Mouse (Mus musculus) heart, embryonic 11.5 days (tissue): ENCODE results near the gene Srp14. TPM values are rescaled to one million over a fixed set of nuclear protein-coding genes. Genes with fewer than 3 reads are reported as not detected.

Experiments
- ATAC-seq: fragments of 200-750 bp; cut with Nextera tagmentation; replicated peaks from 2 replicates; pipeline ENCODE4 v1.8.0; 2017; ENCODE audit warnings: moderate library complexity; ENCODE audit not compliant: insufficient number of reproducible peaks, low FRiP score, low TSS enrichment
- H3K27ac ChIP-seq: fragments of 300-500 bp; sonication (generic); 2 replicates; pipeline ENCODE4 v1.5.1; 2014; ENCODE audit warnings: mild to moderate bottlenecking, low read depth, low read length
- H3K27me3 ChIP-seq: fragments of 300-500 bp; sonication (generic); 2 replicates; pipeline ENCODE4 v1.6.1; 2014; ENCODE audit warnings: mild to moderate bottlenecking, low read length, mixed read lengths; ENCODE audit not compliant: control insufficient read depth, insufficient read depth
- H3K36me3 ChIP-seq: fragments of 300-500 bp; sonication (generic); 2 replicates; pipeline ENCODE4 v1.6.1; 2014; ENCODE audit warnings: mild to moderate bottlenecking, low read length, moderate library complexity, mixed read lengths; ENCODE audit not compliant: control insufficient read depth, insufficient read depth
- H3K4me1 ChIP-seq: fragments of 300-500 bp; sonication (generic); 2 replicates; pipeline ENCODE4 v1.6.1; 2014; ENCODE audit warnings: low read length; ENCODE audit not compliant: control insufficient read depth, insufficient read depth
- H3K4me2 ChIP-seq: fragments of 300-500 bp; sonication (generic); 2 replicates; pipeline ENCODE4 v1.6.1; 2014; ENCODE audit warnings: mild to moderate bottlenecking, moderate library complexity
- H3K4me3 ChIP-seq: fragments of 300-500 bp; sonication (generic); 2 replicates; pipeline ENCODE4 v1.5.1; 2014; ENCODE audit warnings: low read depth, low read length
- H3K9ac ChIP-seq: fragments of 300-500 bp; sonication (generic); 2 replicates; pipeline ENCODE4 v1.6.1; 2014; ENCODE audit warnings: mild to moderate bottlenecking, low read depth, low read length, moderate library complexity
- H3K9me3 ChIP-seq: fragments of 300-500 bp; sonication (generic); replicated peaks from 2 replicates; pipeline ENCODE4 v1.6.1; 2016; ENCODE audit warnings: low read length; ENCODE audit not compliant: control insufficient read depth
- WGBS: fragments of 180-500 bp; shearing (Covaris S2); extraction: QIAGEN DNeasy Blood & Tissue Kit; methylation state at CpG from one replicate; pipeline ENCODE4 v1.1.7; 2014; ENCODE audit not compliant: insufficient replicate concordance; 5-methylcytosine and 5-hydroxymethylcytosine counted together
- polyA plus RNA-seq: library from polyadenylated mRNA; unstranded; fragments of >200 nt; fragmentation: Nextera tagmentation; extraction: Ambion mirVana; gene quantifications from 2 replicates; pipeline ENCODE4 v1.2.1, GENCODE M21; 2014

Gene Srp14
- polyA plus RNA-seq, 1 experiment from 2014 or later: 202 TPM

DNA sequence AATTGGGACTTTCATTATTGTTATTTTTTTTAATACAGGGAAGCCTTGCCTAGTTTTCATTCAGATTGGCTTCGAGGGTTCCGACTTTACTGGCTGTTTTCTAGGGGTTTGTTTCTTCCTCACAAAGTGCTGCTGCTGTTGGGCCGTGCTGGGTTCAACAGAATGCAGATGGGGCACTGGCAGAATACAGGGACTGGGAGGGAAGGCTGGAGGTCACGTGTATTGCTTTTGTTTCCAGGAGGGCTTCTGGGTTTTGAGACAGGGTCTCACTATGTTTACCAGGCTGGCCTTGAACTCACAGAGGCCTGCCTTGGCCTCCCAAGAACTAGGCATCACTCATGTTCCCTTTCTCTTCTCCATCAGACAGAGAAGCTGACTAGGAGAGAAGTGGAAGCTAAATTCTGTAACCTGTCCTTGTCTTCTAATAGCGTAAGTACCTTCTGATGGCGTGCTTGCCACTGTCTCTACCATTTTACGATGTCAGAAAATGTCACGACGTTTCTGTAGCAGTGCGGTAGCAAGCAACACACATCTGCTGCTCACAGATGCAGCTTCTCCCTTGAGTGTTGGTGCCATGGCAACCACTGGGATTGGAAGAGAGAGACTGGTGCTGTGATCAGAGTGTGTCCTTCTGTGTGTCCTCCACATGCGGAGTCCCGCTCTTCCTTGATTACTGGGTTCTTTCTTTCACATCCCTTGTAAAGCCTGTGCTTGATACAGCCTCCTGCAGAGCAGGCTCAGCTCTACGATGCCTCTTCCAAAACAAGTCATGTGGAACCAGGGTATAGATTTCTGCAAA, 21.8 kb downstream of the Srp14 start:
- H3K36me3 ChIP-seq: peaks cover 12% of the 10 kb centered on the region; the same call in 1 of the 2 replicates
- H3K4me3 ChIP-seq: no peak overlapping the region
- H3K4me1 ChIP-seq: no peaks in the 10 kb centered on the region
- no peaks in the 10 kb centered on the region for H3K9me3 ChIP-seq
- no peak for ATAC-seq
- H3K4me2 ChIP-seq: no peak overlapping the region
- no peak overlapping the region for H3K9ac ChIP-seq
- no peak overlapping the region for H3K27ac ChIP-seq
- H3K27me3 ChIP-seq: no peaks in the 10 kb centered on the region
- WGBS: 88% methylated on average over 13 of the region's 13 CpGs

DNA sequence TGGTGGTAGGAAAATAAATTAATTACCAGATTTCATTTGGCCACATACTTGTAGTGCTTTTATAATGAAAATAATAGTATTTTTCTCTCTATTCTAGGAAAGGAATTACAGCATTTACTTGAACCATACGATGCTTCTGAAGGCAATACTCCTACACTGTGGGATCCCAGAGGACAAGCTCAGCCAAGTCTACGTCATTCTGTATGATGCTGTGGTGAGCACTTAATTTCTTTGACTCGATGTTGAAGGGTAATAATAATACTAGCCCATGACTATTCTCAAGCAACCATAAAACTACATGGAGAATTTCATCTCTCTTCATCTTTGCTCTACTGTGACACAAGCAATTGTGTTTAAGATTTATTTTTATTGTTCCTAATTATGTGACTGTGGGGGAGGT, 22.5 kb downstream of the Srp14 start:
- H3K27ac ChIP-seq: no peak overlapping the region
- no peaks in the 10 kb centered on the region for H3K27me3 ChIP-seq
- peaks cover 12% of the 10 kb centered on the region; the same call in 1 of the 2 replicates for H3K36me3 ChIP-seq
- no peak for ATAC-seq
- H3K4me3 ChIP-seq: no peak overlapping the region
- H3K4me1 ChIP-seq: no peaks in the 10 kb centered on the region
- H3K4me2 ChIP-seq: no peak overlapping the region
- H3K9ac ChIP-seq: no peak overlapping the region
- H3K9me3 ChIP-seq: no peaks in the 10 kb centered on the region
- 87% methylated on average over 3 of the region's 3 CpGs for WGBS

DNA sequence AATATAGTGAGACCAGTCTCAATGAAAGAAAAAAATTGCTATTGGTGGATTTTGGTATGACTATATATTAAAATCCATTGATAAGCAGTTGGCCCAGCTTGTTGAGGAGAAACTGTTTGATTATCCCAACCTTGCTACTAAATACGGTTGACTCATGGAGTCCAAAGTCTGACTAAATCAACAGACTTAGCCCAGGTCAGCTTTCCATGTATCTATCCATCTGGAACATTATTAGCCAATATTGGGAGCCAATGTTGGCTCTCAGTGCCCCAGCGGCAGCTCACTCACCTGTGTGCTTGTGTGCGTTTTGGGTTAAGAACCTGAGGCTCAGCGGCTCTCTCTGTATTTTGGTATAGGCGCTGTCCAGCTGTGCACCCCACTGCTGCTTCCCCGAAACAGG, 28.5 kb downstream of the Srp14 start:
- no peak overlapping the region for H3K9ac ChIP-seq
- H3K27me3 ChIP-seq: no peaks in the 10 kb centered on the region
- H3K4me3 ChIP-seq: no peak overlapping the region
- peaks cover 6% of the 10 kb centered on the region; the same call in 1 of the 2 replicates for H3K36me3 ChIP-seq
- H3K4me1 ChIP-seq: no peaks in the 10 kb centered on the region
- no peak for ATAC-seq
- H3K9me3 ChIP-seq: no peaks in the 10 kb centered on the region
- no peak overlapping the region for H3K27ac ChIP-seq
- H3K4me2 ChIP-seq: no peak overlapping the region
- 90% methylated on average over 6 of the region's 6 CpGs for WGBS

DNA sequence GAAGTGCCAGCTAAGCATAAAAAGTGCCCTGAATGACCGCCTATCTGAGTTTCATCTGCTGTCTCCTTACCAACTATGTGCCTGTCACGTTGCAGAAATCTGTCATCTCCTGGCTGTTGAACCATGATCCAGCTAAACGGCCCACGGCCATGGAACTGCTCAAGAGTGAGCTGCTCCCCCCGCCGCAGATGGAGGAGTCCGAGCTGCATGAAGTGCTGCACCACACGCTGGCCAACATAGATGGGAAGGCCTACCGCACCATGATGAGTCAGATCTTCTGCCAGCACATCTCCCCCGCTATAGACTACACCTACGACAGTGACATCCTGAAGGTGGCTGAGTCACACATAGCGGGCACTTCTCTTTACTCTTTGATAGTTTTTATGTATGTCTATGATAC, 31.3 kb downstream of the Srp14 start:
- no peaks in the 10 kb centered on the region for H3K9me3 ChIP-seq
- no peak overlapping the region for H3K4me2 ChIP-seq
- WGBS: 85% methylated on average over 12 of the region's 12 CpGs
- no peak overlapping the region for H3K4me3 ChIP-seq
- no peak for ATAC-seq
- H3K9ac ChIP-seq: no peak overlapping the region
- H3K27me3 ChIP-seq: no peaks in the 10 kb centered on the region
- no peaks in the 10 kb centered on the region for H3K4me1 ChIP-seq
- peaks cover 6% of the 10 kb centered on the region; the same call in 1 of the 2 replicates for H3K36me3 ChIP-seq
- H3K27ac ChIP-seq: no peak overlapping the region

DNA sequence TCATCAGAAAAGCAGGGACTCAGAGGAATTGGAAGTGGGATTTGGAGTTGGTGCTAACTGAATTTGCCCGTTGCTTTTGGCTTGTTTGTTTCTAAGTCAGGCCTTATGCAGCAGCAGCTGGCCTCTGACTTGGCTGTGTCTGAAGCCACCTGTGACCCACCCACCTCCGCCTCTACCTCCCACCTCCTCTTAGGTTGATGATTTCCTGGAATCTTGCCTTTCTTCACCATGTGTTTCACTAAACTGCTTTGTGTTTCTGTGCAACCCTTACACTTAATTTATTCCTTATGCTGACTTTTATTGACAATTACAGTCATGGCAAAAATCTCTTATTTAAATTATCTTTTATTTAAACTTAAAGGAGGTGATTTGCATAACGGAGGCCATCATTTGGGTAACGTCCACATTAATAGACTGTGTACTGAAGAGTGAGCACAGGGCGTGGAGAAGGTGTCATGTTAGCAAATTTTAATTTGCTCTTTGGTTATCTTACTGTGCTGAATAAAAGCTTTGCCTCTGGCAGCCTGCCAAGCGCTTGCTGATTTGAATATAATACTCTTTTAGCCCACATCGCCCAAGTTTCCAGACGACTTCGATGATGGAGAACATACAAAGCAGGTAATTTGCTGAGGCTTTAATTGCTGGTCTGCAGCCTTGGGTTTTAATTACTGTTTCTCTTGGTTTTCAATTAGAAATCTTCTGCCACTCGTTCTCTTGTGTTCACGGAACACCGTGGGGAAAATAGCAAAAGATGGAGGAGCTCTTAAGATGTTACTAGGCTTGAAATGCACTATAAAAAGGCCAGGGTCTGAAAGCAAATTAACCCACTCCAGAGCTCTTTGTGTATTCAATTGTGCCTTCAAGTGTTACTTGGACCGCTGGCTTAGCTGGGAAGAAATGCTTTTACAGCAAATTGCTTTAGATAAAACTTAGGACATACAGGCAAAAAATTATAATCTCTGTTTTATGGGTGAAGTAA, 33.5 kb downstream of the Srp14 start:
- no peaks in the 10 kb centered on the region for H3K27me3 ChIP-seq
- no peaks in the 10 kb centered on the region for H3K4me1 ChIP-seq
- no peaks in the 10 kb centered on the region for H3K9me3 ChIP-seq
- 81% methylated on average over 13 of the region's 13 CpGs for WGBS
- no peak for ATAC-seq
- no peak overlapping the region for H3K27ac ChIP-seq
- no peak overlapping the region for H3K4me2 ChIP-seq
- no peak overlapping the region for H3K4me3 ChIP-seq
- no peak overlapping the region for H3K9ac ChIP-seq
- peaks cover 6% of the 10 kb centered on the region; the same call in 1 of the 2 replicates for H3K36me3 ChIP-seq

DNA sequence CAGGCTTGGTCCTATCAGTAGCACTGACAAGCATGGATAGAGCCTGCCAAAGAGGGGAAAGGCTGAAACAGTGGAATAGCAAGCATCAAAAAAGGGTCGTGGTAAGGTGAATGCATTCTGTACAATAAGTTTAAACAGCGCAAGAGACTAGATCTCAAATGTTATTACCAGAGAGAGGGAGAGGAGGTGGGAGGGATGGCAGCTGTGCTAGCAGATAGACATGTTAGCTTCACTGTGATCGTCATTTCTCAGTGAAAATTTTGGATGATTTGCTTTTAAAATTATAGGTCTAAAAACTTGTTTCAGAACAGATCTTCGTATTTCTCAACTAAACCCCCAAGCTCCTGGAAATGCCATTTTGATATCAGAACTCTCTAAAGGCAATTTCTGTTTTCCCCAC, 36.8 kb downstream of the Srp14 start:
- Histone ChIP-seq H3K36me3 (peaks cover 6% of the 10 kb centered on the region; the same call in 1 of the 2 replicates), H3K27ac (no peak overlapping the region), H3K4me3 (no peak overlapping the region), H3K4me2 (no peak overlapping the region), H3K9me3 (no peaks in the 10 kb centered on the region), H3K4me1 (no peaks in the 10 kb centered on the region), H3K9ac (no peak overlapping the region), H3K27me3 (no peaks in the 10 kb centered on the region)
- ATAC-seq: no peak
- 84% methylated on average over 4 of the region's 4 CpGs for WGBS

DNA sequence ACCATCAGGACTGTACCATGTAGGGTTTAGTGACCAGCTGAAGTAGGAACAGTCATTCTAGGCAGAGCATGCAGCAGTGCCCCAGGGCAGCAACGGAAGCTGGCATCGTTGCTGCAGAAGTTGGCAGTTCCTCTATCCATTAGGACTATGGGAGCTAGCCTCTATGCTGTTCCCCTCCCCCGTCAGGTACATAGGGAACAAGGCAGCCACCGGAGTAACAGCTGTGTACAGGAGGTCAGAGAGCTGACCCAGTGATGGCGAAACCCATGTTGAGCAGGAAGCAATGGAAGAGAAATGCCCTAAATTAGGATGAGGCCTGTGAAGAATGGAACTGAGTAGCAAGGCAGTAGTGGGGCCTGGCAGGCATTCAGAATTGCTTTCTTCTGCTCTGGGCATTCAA, 37.3 kb downstream of the Srp14 start:
- no peak overlapping the region for H3K4me2 ChIP-seq
- peaks cover 6% of the 10 kb centered on the region; the same call in 1 of the 2 replicates for H3K36me3 ChIP-seq
- H3K27me3 ChIP-seq: no peaks in the 10 kb centered on the region
- 86% methylated on average over 5 of the region's 5 CpGs for WGBS
- no peaks in the 10 kb centered on the region; the same call in 1 of the 2 replicates for H3K4me1 ChIP-seq
- no peak overlapping the region for H3K9ac ChIP-seq
- H3K27ac ChIP-seq: no peak overlapping the region
- H3K4me3 ChIP-seq: no peak overlapping the region
- H3K9me3 ChIP-seq: no peaks in the 10 kb centered on the region
- no peak for ATAC-seq

DNA sequence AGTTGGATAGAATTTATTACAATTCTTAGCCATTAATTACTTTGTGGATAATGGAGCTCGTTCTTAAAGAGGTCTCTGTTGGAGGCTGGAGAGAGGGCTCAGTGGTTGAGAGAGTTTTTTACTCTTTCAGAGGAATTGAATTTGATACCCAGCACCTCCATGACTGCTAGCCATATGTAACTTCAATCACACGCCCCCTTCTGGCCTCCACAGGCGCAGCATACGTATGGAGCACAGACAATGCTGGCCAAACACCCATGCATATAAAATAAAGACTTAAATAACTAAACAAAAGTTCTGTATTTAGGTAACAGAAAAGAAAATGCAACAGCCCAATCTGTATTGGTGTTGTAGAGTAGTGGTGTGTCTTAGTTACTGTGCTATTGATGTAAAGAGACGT, 47.9 kb downstream of the Srp14 start:
- Histone ChIP-seq H3K36me3 (peaks cover 20% of the 10 kb centered on the region), H3K27me3 (no peaks in the 10 kb centered on the region), H3K27ac (no peak overlapping the region), H3K4me3 (no peak overlapping the region), H3K9ac (no peak overlapping the region), H3K4me1 (no peaks in the 10 kb centered on the region), H3K4me2 (no peak overlapping the region), H3K9me3 (peaks cover 4% of the 10 kb centered on the region; the same call in 1 of the 2 replicates)
- no peak for ATAC-seq
- WGBS: 63% methylated on average over 5 of the region's 5 CpGs
